Mouse (Mus musculus) limb, embryonic 13.5 days (tissue): ENCODE data around the gene Prrc2b. TPM values are rescaled to one million over a fixed set of nuclear protein-coding genes. Genes with fewer than 3 reads are reported as not detected.

Source experiments
- ATAC-seq: fragments of 200-750 bp; cut with Nextera tagmentation; 2 replicates; pipeline ENCODE4 v1.8.0; 2017; ENCODE audit warnings: low read depth, moderate number of reproducible peaks, moderate TSS enrichment; ENCODE audit not compliant: low FRiP score
- H3K27ac ChIP-seq: fragments of 300-500 bp; sonication (generic); 2 replicates; pipeline ENCODE4 v1.5.1; 2015; ENCODE audit warnings: inconsistent platforms, mild to moderate bottlenecking, moderate library complexity
- H3K27me3 ChIP-seq: fragments of 300-500 bp; sonication (generic); 2 replicates; pipeline ENCODE4 v1.6.1; 2015; ENCODE audit warnings: mild to moderate bottlenecking, inconsistent platforms
- H3K36me3 ChIP-seq: fragments of 300-500 bp; sonication (generic); 2 replicates; pipeline ENCODE4 v1.6.1; 2015; ENCODE audit warnings: inconsistent platforms, mild to moderate bottlenecking, moderate library complexity
- H3K4me1 ChIP-seq: fragments of 300-500 bp; sonication (generic); 2 replicates; pipeline ENCODE4 v1.6.1; 2015; ENCODE audit warnings: inconsistent platforms
- H3K4me2 ChIP-seq: fragments of 300-500 bp; sonication (generic); replicated peaks from 2 replicates; pipeline ENCODE4 v1.6.1; 2015; ENCODE audit warnings: inconsistent platforms, mild to moderate bottlenecking, moderate library complexity
- H3K4me3 ChIP-seq: fragments of 300-500 bp; sonication (generic); 2 replicates; pipeline ENCODE4 v1.5.1; 2015; ENCODE audit warnings: moderate library complexity, mild to moderate bottlenecking, inconsistent platforms
- H3K9ac ChIP-seq: fragments of 300-500 bp; sonication (generic); 2 replicates; pipeline ENCODE4 v1.6.1; 2015; ENCODE audit warnings: mild to moderate bottlenecking, inconsistent platforms
- H3K9me3 ChIP-seq: fragments of 300-500 bp; sonication (generic); 2 replicates; pipeline ENCODE4 v1.6.1; 2016; ENCODE audit warnings: inconsistent platforms
- WGBS: fragments of 180-500 bp; shearing (Covaris S2); methylation state at CpG from one replicate; pipeline ENCODE4 v1.1.7; 2015; 5-methylcytosine and 5-hydroxymethylcytosine counted together
- polyA plus RNA-seq: library from polyadenylated mRNA; unstranded; fragments of >200 nt; fragmentation: Nextera tagmentation; extraction: Ambion mirVana; gene quantifications from 2 replicates; pipeline ENCODE4 v1.2.1, GENCODE M21; 2015

Prrc2b gene
- polyA plus RNA-seq, 1 experiment from 2014 or later: 52.7 TPM

DNA sequence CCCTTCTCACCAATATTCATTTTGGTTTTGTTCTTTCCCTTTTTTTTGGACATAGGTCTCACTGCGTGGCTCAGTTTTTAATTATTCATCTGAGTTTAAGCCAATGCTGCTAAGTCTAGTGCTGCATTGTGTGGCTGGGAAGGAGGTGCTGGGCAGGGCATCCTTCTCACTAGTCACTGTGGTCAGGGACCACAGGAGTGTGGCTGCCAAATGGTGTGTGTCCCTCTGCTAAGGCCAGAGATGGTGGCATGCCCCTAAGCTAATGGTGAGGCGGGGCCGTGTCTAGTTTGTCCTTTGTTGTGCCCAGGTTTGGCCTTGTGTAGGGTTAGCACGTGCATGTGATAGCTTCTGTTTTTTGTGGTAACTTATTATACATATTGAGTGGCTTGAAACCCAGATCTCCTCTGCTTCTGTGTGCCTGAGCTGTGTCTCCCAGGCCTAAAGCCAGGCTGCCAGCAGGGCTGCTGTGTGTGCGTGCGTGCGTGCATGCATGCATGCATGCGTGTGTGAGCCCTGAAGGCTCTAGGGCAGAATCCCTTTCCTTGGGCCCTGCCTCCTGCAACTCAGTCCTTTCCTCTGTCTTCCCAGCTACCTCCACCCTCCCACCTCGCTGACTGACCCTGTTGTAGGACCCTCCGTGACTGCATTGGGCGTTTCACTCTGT, 26.6 kb downstream of the Prrc2b start:
- Histone ChIP-seq H3K4me3 (no peak overlapping the region), H3K27me3 (no peaks in the 10 kb centered on the region), H3K27ac (no peak overlapping the region), H3K4me1 (peaks cover 58% of the 10 kb centered on the region), H3K4me2 (no peak overlapping the region), H3K9ac (peak overlapping the region; percentile 25; the same call in 1 of the 2 replicates), H3K9me3 (no peaks in the 10 kb centered on the region), H3K36me3 (peaks cover 6% of the 10 kb centered on the region; the same call in 1 of the 2 replicates)
- ATAC-seq: no peak
- 80% methylated on average over 11 of the region's 11 CpGs for WGBS

DNA sequence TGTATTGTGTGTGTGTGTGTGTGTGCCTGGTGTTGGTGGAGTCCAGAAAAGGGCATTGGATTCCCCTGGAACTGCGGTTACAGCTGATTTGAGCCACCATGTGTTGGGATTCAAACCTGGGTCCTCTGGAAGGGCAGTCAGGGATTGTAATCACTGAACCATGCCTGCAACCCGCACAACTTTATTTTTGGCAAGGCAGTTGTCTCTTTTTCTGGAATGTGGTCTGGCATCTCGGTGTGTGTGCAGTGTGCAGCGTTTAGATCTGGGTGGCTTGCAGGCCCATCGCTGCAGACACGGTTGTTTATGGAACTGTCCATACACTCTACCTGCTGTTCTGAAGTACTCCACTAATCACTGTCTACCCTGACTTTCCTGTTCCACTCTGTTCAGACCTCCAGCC, 28.5 kb downstream of the Prrc2b start:
- Histone ChIP-seq H3K4me3 (no peak overlapping the region), H3K9ac (no peak overlapping the region), H3K27ac (peak overlapping the region; percentile 28; the same call in 1 of the 2 replicates), H3K4me1 (peaks cover 46% of the 10 kb centered on the region), H3K4me2 (no peak overlapping the region), H3K9me3 (no peaks in the 10 kb centered on the region), H3K27me3 (no peaks in the 10 kb centered on the region), H3K36me3 (peaks cover 24% of the 10 kb centered on the region)
- ATAC-seq: no peak
- 67% methylated on average over 6 of the region's 6 CpGs for WGBS

DNA sequence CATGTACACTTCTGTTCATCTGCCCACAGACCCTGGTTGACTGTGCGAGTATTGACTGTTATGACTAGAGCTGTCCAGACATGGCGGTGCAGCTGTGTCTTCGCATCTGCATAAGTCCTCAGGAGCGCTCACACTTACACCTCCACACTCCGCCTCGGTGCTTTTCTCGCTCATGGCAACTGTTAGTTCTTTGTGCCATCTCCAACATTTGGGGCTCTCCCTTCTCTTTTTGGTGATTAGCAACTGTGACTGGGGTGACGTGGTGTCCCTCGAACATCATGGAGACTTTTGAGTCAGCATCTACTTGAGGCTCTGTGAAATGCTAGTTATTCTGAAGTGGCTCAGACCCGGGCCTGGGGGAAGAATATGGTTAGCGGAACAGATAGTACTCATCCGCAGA, 29.2 kb downstream of the Prrc2b start:
- H3K4me2 ChIP-seq: no peak overlapping the region
- peaks cover 32% of the 10 kb centered on the region for H3K36me3 ChIP-seq
- peaks cover 38% of the 10 kb centered on the region for H3K4me1 ChIP-seq
- H3K9me3 ChIP-seq: no peaks in the 10 kb centered on the region
- H3K27me3 ChIP-seq: no peaks in the 10 kb centered on the region
- WGBS: 93% methylated on average over 12 of the region's 12 CpGs
- no peak for ATAC-seq
- H3K9ac ChIP-seq: no peak overlapping the region
- no peak overlapping the region for H3K27ac ChIP-seq
- no peak overlapping the region for H3K4me3 ChIP-seq

GRCm38 (mm10) chr2:32181364-32181763, 30.5 kb downstream of the Prrc2b start:
- WGBS: 85% methylated on average over 5 of the region's 5 CpGs
- H3K27ac ChIP-seq: no peak overlapping the region
- no peaks in the 10 kb centered on the region for H3K9me3 ChIP-seq
- H3K27me3 ChIP-seq: no peaks in the 10 kb centered on the region
- no peak overlapping the region for H3K9ac ChIP-seq
- peaks cover 42% of the 10 kb centered on the region for H3K36me3 ChIP-seq
- H3K4me3 ChIP-seq: no peak overlapping the region
- no peak for ATAC-seq
- no peak overlapping the region for H3K4me2 ChIP-seq
- H3K4me1 ChIP-seq: peaks cover 29% of the 10 kb centered on the region

DNA sequence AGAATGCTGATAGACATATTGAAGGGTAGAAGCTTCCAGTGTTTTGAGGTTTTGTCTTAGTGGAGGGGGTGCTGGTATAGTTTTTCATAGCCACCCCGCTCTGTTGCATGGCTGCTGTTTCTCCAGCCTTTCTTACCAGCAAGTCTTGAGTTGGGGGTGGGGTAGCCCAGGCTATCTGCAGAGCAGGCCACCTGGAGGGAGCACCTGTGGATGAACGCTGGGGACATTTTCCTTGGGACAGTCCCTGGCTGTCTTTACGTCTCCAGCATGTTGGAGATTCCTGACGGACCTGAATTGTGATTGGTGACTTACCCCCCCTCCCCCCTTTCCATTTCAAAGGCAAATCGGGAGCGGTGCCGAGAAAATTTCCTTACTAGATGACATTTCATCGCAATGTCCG, 31.2 kb downstream of the Prrc2b start:
- H3K27ac ChIP-seq: no peak overlapping the region
- no peaks in the 10 kb centered on the region for H3K27me3 ChIP-seq
- no peak overlapping the region for H3K9ac ChIP-seq
- H3K4me1 ChIP-seq: peaks cover 22% of the 10 kb centered on the region
- ATAC-seq: no peak
- no peaks in the 10 kb centered on the region for H3K9me3 ChIP-seq
- H3K36me3 ChIP-seq: peaks cover 50% of the 10 kb centered on the region
- WGBS: 79% methylated on average over 9 of the region's 9 CpGs
- H3K4me2 ChIP-seq: no peak overlapping the region
- H3K4me3 ChIP-seq: no peak overlapping the region

DNA sequence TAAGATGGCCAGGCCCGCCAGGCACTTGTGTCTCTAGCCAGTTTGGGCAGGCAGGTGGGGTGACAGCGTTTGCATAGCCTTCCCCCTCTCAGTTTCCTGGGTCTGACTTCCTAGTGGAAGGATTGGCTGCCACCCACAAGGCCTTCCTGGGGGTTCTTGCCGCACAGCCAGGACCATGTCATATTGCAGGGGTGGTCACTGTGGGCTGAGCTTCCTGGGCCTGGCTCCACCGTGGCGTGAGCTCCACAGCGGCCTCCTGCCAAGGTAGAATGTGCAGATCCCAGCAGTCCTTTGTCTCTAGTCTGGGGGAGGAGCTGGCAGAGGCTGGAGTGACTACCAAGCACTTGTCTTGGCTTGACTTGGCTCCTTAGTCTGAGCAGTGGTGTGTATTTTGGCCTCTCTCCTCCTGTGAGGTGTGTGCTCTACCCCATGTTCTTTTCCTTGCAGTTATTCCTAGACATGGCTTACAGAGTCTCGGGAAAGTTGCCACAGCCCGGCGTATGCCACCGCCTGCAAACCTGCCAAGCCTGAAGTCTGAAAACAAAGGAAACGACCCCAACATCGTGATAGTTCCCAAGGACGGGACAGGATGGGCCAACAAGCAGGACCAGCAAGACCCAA, 31.9 kb downstream of the Prrc2b start:
- peak overlapping the region; percentile 33; the same call in 1 of the 2 replicates for H3K27ac ChIP-seq
- H3K4me1 ChIP-seq: peaks cover 17% of the 10 kb centered on the region
- H3K4me2 ChIP-seq: no peak overlapping the region
- H3K36me3 ChIP-seq: peaks cover 52% of the 10 kb centered on the region
- no peak overlapping the region for H3K4me3 ChIP-seq
- no peak for ATAC-seq
- 84% methylated on average over 13 of the region's 13 CpGs for WGBS
- no peak overlapping the region; the same call in 1 of the 2 replicates for H3K9ac ChIP-seq
- no peaks in the 10 kb centered on the region for H3K9me3 ChIP-seq
- H3K27me3 ChIP-seq: no peaks in the 10 kb centered on the region

DNA sequence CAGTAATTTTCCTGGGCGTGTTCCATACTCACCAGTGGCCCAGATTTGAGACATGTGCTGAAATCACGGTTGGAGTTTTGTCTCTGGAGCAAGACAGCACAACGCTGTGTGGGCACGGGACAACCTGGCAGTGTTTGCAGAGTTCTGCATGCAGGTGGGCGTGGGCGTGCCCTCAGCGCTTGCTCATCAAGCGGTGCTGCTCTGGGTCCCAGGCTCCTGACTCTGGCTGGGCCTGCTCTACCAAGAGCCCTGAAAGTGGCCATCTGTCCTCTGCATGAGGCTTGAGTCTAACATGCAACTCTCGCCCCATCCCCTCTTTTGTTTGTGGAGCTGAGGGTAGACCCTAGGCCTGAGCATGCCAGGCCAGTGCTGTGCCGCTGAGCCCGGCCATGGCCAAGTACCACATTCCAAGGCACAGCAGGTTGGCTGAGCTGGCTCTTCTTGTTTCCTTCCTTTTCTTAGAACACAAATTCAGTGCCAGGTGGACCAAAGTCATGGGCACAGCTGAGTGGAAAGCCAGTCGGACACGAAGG, 36.2 kb downstream of the Prrc2b start:
- Histone ChIP-seq H3K9me3 (no peaks in the 10 kb centered on the region), H3K4me1 (no peaks in the 10 kb centered on the region), H3K9ac (no peak overlapping the region), H3K4me2 (no peak overlapping the region), H3K36me3 (peaks cover 92% of the 10 kb centered on the region), H3K27me3 (no peaks in the 10 kb centered on the region), H3K4me3 (no peak overlapping the region), H3K27ac (no peak overlapping the region)
- no peak for ATAC-seq
- 92% methylated on average over 13 of the region's 13 CpGs for WGBS

DNA sequence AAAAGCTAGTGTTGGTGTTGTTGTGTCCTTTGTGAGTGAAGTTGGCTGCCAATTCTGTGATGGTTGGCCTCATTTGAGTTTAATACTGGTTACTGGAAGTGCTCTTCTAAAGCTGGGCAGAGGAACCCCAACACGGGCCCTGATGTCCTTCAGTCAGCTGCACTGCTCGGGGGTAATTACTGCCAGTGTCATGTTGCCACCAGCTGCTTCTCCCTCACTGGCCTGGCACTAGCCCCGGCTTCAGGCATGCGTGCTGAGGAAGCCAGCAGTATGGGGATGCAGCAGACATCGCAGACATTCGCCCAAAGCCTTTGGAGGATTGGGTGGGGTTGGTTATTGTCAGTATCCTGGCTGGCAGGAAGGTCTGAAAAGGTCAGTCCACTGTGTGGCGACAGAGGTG, 36.8 kb downstream of the Prrc2b start:
- no peaks in the 10 kb centered on the region for H3K4me1 ChIP-seq
- no peak overlapping the region for H3K9ac ChIP-seq
- no peak overlapping the region for H3K27ac ChIP-seq
- ATAC-seq: no peak
- H3K9me3 ChIP-seq: no peaks in the 10 kb centered on the region
- 89% methylated on average over 7 of the region's 7 CpGs for WGBS
- peaks cover 96% of the 10 kb centered on the region for H3K36me3 ChIP-seq
- H3K27me3 ChIP-seq: no peaks in the 10 kb centered on the region
- H3K4me3 ChIP-seq: no peak overlapping the region
- H3K4me2 ChIP-seq: no peak overlapping the region

DNA sequence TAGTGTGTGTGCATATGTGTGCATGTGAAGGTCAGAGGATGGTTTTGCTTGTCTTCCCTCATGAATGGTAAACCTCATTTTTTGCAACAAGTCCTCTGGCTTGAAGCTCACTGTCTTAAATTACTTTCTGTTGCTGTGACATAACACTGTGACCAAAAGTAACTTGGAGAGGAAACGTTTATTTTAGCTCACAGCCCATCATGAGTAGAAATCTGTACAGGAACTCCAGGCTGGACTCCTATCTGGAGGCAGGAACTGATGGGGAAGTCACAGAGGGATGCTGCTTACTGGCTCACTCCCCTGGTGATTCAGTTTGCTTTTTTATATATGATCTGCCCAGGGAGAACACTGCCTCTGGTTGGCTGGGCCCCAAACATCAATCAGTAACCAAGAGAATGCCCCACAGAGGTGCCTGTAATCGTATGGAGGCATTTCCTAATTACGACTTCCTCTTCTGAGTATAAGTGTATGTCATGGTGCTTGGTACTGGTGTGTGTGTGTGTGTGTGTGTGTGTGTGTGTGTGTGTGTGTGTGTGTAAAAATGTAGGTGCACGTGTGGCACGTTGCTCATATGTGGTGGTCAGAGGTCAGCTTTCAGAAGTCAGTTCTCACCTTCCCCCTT, 38.3 kb downstream of the Prrc2b start:
- H3K27ac ChIP-seq: no peak overlapping the region
- no peak overlapping the region for H3K9ac ChIP-seq
- H3K36me3 ChIP-seq: peaks cover 96% of the 10 kb centered on the region
- no peak overlapping the region for H3K4me2 ChIP-seq
- no peak overlapping the region for H3K4me3 ChIP-seq
- H3K9me3 ChIP-seq: no peaks in the 10 kb centered on the region
- no peak for ATAC-seq
- H3K27me3 ChIP-seq: no peaks in the 10 kb centered on the region
- no peaks in the 10 kb centered on the region for H3K4me1 ChIP-seq
- 74% methylated on average over 3 of the region's 5 CpGs for WGBS

- no peak for ATAC-seq
- WGBS: 80% methylated on average over 1 of the region's 1 CpGs
- H3K36me3 ChIP-seq: peaks cover 97% of the 10 kb centered on the region
Observed at GRCm38 (mm10) chr2:32190620-32191019, 39.7 kb downstream of the Prrc2b start.

GRCm38 (mm10) chr2:32191872-32192507, 41.1 kb downstream of the Prrc2b start:
- H3K9ac ChIP-seq: no peak overlapping the region
- WGBS: 86% methylated on average over 17 of the region's 18 CpGs
- H3K36me3 ChIP-seq: peaks cover 98% of the 10 kb centered on the region
- H3K4me1 ChIP-seq: no peaks in the 10 kb centered on the region
- no peak overlapping the region for H3K27ac ChIP-seq
- H3K4me2 ChIP-seq: no peak overlapping the region
- H3K4me3 ChIP-seq: no peak overlapping the region
- H3K27me3 ChIP-seq: no peaks in the 10 kb centered on the region
- ATAC-seq: no peak
- no peaks in the 10 kb centered on the region for H3K9me3 ChIP-seq

More at GRCm38 (mm10) chr2:32190620-32191019, 39.7 kb downstream of the Prrc2b start:
- H3K27me3 ChIP-seq: no peaks in the 10 kb centered on the region
- H3K9me3 ChIP-seq: no peaks in the 10 kb centered on the region
- H3K4me3 ChIP-seq: no peak overlapping the region
- no peaks in the 10 kb centered on the region for H3K4me1 ChIP-seq
- H3K4me2 ChIP-seq: no peak overlapping the region
- no peak overlapping the region for H3K27ac ChIP-seq
- no peak overlapping the region for H3K9ac ChIP-seq

DNA sequence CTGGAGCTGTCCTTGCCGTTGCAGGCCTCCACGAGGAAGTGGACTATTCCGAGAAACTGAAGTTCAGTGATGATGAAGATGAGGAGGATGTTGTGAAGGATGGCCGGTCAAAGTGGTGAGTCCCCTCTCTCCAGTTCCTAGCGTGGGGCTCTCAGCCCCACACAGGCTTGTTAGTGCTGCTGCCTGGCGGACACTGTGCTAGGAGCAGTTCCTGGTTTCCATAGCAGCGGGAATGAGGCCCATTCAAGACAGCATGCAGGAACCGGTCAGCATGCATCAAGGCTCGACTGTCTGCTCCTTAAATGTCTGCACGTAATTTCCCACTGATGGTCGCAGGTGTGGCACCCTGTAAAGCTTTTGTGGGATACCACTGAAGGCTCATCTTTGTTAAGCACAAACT, 48.1 kb downstream of the Prrc2b start:
- no peak for ATAC-seq
- Histone ChIP-seq H3K4me3 (no peak overlapping the region), H3K27me3 (no peaks in the 10 kb centered on the region), H3K9me3 (no peaks in the 10 kb centered on the region), H3K9ac (no peak overlapping the region), H3K27ac (no peak overlapping the region), H3K4me1 (no peaks in the 10 kb centered on the region), H3K4me2 (no peak overlapping the region), H3K36me3 (peaks cover 100% of the 10 kb centered on the region)
- whole genome bisulfite sequencing: 84% methylated on average over 11 of the region's 11 CpGs
